Mouse (Mus musculus): ENCODE measurements around the gene Epb41l4b. TPM values are rescaled to one million over a fixed set of nuclear protein-coding genes. Genes with fewer than 3 reads are reported as not detected.

Gene Epb41l4b
- polyA plus RNA-seq, 1 experiment from 2014 or later, result 1.7 TPM

- no peak overlapping the region for H3K9ac ChIP-seq (ENCODE audit: low read depth, low read length)
- H3K27me3 ChIP-seq (ENCODE audit: control insufficient read depth, insufficient read depth, low read length), result peaks cover 28% of the 10 kb centered on the region
- ATAC-seq (ENCODE audit: low FRiP score) (no peak), DNase-seq (ENCODE audit: low spot score) (peak; percentile 33)
- no peak overlapping the region for H3K27ac ChIP-seq (ENCODE audit: low read depth, low read length)
- no peaks in the 10 kb centered on the region for H3K36me3 ChIP-seq (ENCODE audit: control insufficient read depth, insufficient read depth, low read length)
- H3K4me1 ChIP-seq (replicated peaks; ENCODE audit: control insufficient read depth, insufficient read depth, low read length), result peaks cover 11% of the 10 kb centered on the region
- peak overlapping the region; percentile 54 for H3K4me3 ChIP-seq (ENCODE audit: low read depth, low read length)
- peak overlapping the region; percentile 87; the same call in 1 of the 2 replicates for H3K4me2 ChIP-seq (replicated peaks; ENCODE audit: low read depth, low read length)
- no peaks in the 10 kb centered on the region for H3K9me3 ChIP-seq (ENCODE audit: control insufficient read depth, low read length)
- 25% methylated on average over 15 of the region's 15 CpGs for whole genome bisulfite sequencing
These were observed 2.1 kb downstream of the Epb41l4b start for GRCm38 (mm10) chr4:57140992-57141717.

- H3K4me1 ChIP-seq (replicated peaks; ENCODE audit: control insufficient read depth, insufficient read depth, low read length), result peaks cover 11% of the 10 kb centered on the region
These were observed 2.9 kb downstream of the Epb41l4b start for GRCm38 (mm10) chr4:57140200-57140799.

GRCm38 (mm10) chr4:57139433-57139832 lies 3.8 kb downstream of the Epb41l4b start:
- H3K4me1 ChIP-seq (replicated peaks; ENCODE audit: control insufficient read depth, insufficient read depth, low read length), result peaks cover 11% of the 10 kb centered on the region
- no peak overlapping the region for H3K4me2 ChIP-seq (replicated peaks; ENCODE audit: low read depth, low read length)
- no peaks in the 10 kb centered on the region for H3K36me3 ChIP-seq (ENCODE audit: control insufficient read depth, insufficient read depth, low read length)
- 82% methylated on average over 10 of the region's 10 CpGs for WGBS
- no peak overlapping the region for H3K27ac ChIP-seq (ENCODE audit: low read depth, low read length)
- DNase-seq (ENCODE audit: low spot score), result no peak
- no peak overlapping the region for H3K4me3 ChIP-seq (ENCODE audit: low read depth, low read length)
- peaks cover 25% of the 10 kb centered on the region for H3K27me3 ChIP-seq (ENCODE audit: control insufficient read depth, insufficient read depth, low read length)
- H3K9me3 ChIP-seq (ENCODE audit: control insufficient read depth, low read length), result no peaks in the 10 kb centered on the region
- ATAC-seq (ENCODE audit: low FRiP score), result no peak
- H3K9ac ChIP-seq (ENCODE audit: low read depth, low read length), result no peak overlapping the region

More at GRCm38 (mm10) chr4:57140200-57140799, 2.9 kb downstream of the Epb41l4b start:
- ATAC-seq (ENCODE audit: low FRiP score) (no peak), DNase-seq (ENCODE audit: low spot score) (peak; percentile 24)
- no peak overlapping the region for H3K4me3 ChIP-seq (ENCODE audit: low read depth, low read length)
- no peak overlapping the region for H3K4me2 ChIP-seq (replicated peaks; ENCODE audit: low read depth, low read length)
- 40% methylated on average over 4 of the region's 4 CpGs for WGBS
- H3K9me3 ChIP-seq (ENCODE audit: control insufficient read depth, low read length), result no peaks in the 10 kb centered on the region
- peaks cover 28% of the 10 kb centered on the region for H3K27me3 ChIP-seq (ENCODE audit: control insufficient read depth, insufficient read depth, low read length)
- H3K36me3 ChIP-seq (ENCODE audit: control insufficient read depth, insufficient read depth, low read length), result no peaks in the 10 kb centered on the region
- H3K27ac ChIP-seq (ENCODE audit: low read depth, low read length), result no peak overlapping the region
- no peak overlapping the region for H3K9ac ChIP-seq (ENCODE audit: low read depth, low read length)

GRCm38 (mm10) chr4:57138093-57138440 lies 5.2 kb downstream of the Epb41l4b start:
- Histone ChIP-seq H3K4me2 (replicated peaks; ENCODE audit: low read depth, low read length) (no peak overlapping the region), H3K27me3 (ENCODE audit: control insufficient read depth, insufficient read depth, low read length) (peaks cover 20% of the 10 kb centered on the region), H3K4me3 (ENCODE audit: low read depth, low read length) (no peak overlapping the region), H3K9ac (ENCODE audit: low read depth, low read length) (no peak overlapping the region), H3K27ac (ENCODE audit: low read depth, low read length) (no peak overlapping the region), H3K9me3 (ENCODE audit: control insufficient read depth, low read length) (no peaks in the 10 kb centered on the region), H3K4me1 (replicated peaks; ENCODE audit: control insufficient read depth, insufficient read depth, low read length) (peaks cover 11% of the 10 kb centered on the region), H3K36me3 (ENCODE audit: control insufficient read depth, insufficient read depth, low read length) (no peaks in the 10 kb centered on the region)
- WGBS, result 78% methylated on average over 6 of the region's 6 CpGs
- no peak for DNase-seq (ENCODE audit: low spot score)
- no peak for ATAC-seq (ENCODE audit: low FRiP score)

- Histone ChIP-seq H3K4me1 (replicated peaks; ENCODE audit: control insufficient read depth, insufficient read depth, low read length) (peaks cover 9% of the 10 kb centered on the region), H3K9me3 (ENCODE audit: control insufficient read depth, low read length) (no peaks in the 10 kb centered on the region), H3K27me3 (ENCODE audit: control insufficient read depth, insufficient read depth, low read length) (peaks cover 18% of the 10 kb centered on the region), H3K27ac (ENCODE audit: low read depth, low read length) (no peak overlapping the region), H3K9ac (ENCODE audit: low read depth, low read length) (no peak overlapping the region), H3K4me3 (ENCODE audit: low read depth, low read length) (no peak overlapping the region), H3K36me3 (ENCODE audit: control insufficient read depth, insufficient read depth, low read length) (no peaks in the 10 kb centered on the region), H3K4me2 (replicated peaks; ENCODE audit: low read depth, low read length) (no peak overlapping the region)
- WGBS, result 75% methylated on average over 8 of the region's 8 CpGs
- ATAC-seq (ENCODE audit: low FRiP score) (no peak), DNase-seq (ENCODE audit: low spot score) (no peak)
These were observed 5.7 kb downstream of the Epb41l4b start for GRCm38 (mm10) chr4:57137371-57138092.

- no peak for ATAC-seq (ENCODE audit: low FRiP score)
- 88% methylated on average over 1 of the region's 1 CpGs for WGBS
- H3K4me3 ChIP-seq (ENCODE audit: low read depth, low read length), result no peak overlapping the region
These were observed 7.8 kb downstream of the Epb41l4b start for GRCm38 (mm10) chr4:57135431-57135830.

GRCm38 (mm10) chr4:57134554-57134953 lies 8.7 kb downstream of the Epb41l4b start:
- Histone ChIP-seq H3K27me3 (ENCODE audit: control insufficient read depth, insufficient read depth, low read length) (no peaks in the 10 kb centered on the region; the same call in 1 of the 2 replicates), H3K36me3 (ENCODE audit: control insufficient read depth, insufficient read depth, low read length) (no peaks in the 10 kb centered on the region), H3K4me3 (ENCODE audit: low read depth, low read length) (no peak overlapping the region), H3K9ac (ENCODE audit: low read depth, low read length) (no peak overlapping the region), H3K27ac (ENCODE audit: low read depth, low read length) (no peak overlapping the region), H3K9me3 (ENCODE audit: control insufficient read depth, low read length) (no peaks in the 10 kb centered on the region), H3K4me2 (replicated peaks; ENCODE audit: low read depth, low read length) (no peak overlapping the region), H3K4me1 (replicated peaks; ENCODE audit: control insufficient read depth, insufficient read depth, low read length) (no peaks in the 10 kb centered on the region)
- ATAC-seq (ENCODE audit: low FRiP score), result no peak
- 67% methylated on average over 4 of the region's 4 CpGs for WGBS
- DNase-seq (ENCODE audit: low spot score), result no peak

More at GRCm38 (mm10) chr4:57135431-57135830, 7.8 kb downstream of the Epb41l4b start:
- no peaks in the 10 kb centered on the region for H3K9me3 ChIP-seq (ENCODE audit: control insufficient read depth, low read length)
- no peak overlapping the region for H3K4me2 ChIP-seq (replicated peaks; ENCODE audit: low read depth, low read length)
- peaks cover under 1% of the 10 kb centered on the region; the same call in 1 of the 2 replicates for H3K27me3 ChIP-seq (ENCODE audit: control insufficient read depth, insufficient read depth, low read length)
- H3K27ac ChIP-seq (ENCODE audit: low read depth, low read length), result no peak overlapping the region
- no peak for DNase-seq (ENCODE audit: low spot score)
- no peaks in the 10 kb centered on the region for H3K36me3 ChIP-seq (ENCODE audit: control insufficient read depth, insufficient read depth, low read length)
- no peaks in the 10 kb centered on the region for H3K4me1 ChIP-seq (replicated peaks; ENCODE audit: control insufficient read depth, insufficient read depth, low read length)
- no peak overlapping the region for H3K9ac ChIP-seq (ENCODE audit: low read depth, low read length)

GRCm38 (mm10) chr4:57131839-57132238 lies 11.4 kb downstream of the Epb41l4b start:
- Histone ChIP-seq H3K36me3 (ENCODE audit: control insufficient read depth, insufficient read depth, low read length) (no peaks in the 10 kb centered on the region), H3K4me2 (replicated peaks; ENCODE audit: low read depth, low read length) (no peak overlapping the region), H3K4me1 (replicated peaks; ENCODE audit: control insufficient read depth, insufficient read depth, low read length) (no peaks in the 10 kb centered on the region), H3K9me3 (ENCODE audit: control insufficient read depth, low read length) (no peaks in the 10 kb centered on the region), H3K27me3 (ENCODE audit: control insufficient read depth, insufficient read depth, low read length) (no peaks in the 10 kb centered on the region), H3K9ac (ENCODE audit: low read depth, low read length) (no peak overlapping the region), H3K4me3 (ENCODE audit: low read depth, low read length) (no peak overlapping the region), H3K27ac (ENCODE audit: low read depth, low read length) (no peak overlapping the region)
- DNase-seq (ENCODE audit: low spot score), result no peak
- 86% methylated on average over 10 of the region's 10 CpGs for WGBS
- ATAC-seq (ENCODE audit: low FRiP score), result no peak

Measured in hindbrain, embryonic 11.5 days (tissue).